Mouse (Mus musculus): ENCODE results near the gene Tmem156. TPM values are rescaled to one million over a fixed set of nuclear protein-coding genes. Genes with fewer than 3 reads are reported as not detected.

The Tmem156 gene
- total RNA-seq, 2 experiments from 2014 or later = 0.36 to 0.48 TPM

DNA sequence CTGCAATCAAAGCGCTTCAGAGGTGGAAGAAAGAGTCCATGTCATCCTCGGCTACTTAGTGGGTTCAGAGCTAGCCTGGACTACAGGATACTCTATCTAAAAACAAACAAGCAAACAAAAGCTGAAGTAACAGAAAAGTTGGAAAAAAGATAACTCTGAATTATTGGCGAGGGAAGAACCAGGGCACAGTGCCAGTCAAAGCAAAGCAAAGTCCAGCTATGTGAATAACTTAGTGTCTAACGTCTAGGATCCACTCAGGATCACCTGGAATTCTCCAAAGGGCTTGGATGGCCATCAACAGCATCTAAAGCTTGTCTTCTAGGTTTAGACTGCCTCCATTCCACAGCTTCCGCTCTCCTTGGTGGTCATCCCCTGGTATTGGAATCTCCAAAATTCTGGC lies 5.5 kb upstream of the Tmem156 start:
- DNase-seq (ENCODE audit: low spot score in 2 of 2) = no peak

GRCm38 (mm10) chr5:65096805-65097204 lies 4.9 kb upstream of the Tmem156 start:
- no peak for DNase-seq (ENCODE audit: low spot score in 2 of 2)

DNA sequence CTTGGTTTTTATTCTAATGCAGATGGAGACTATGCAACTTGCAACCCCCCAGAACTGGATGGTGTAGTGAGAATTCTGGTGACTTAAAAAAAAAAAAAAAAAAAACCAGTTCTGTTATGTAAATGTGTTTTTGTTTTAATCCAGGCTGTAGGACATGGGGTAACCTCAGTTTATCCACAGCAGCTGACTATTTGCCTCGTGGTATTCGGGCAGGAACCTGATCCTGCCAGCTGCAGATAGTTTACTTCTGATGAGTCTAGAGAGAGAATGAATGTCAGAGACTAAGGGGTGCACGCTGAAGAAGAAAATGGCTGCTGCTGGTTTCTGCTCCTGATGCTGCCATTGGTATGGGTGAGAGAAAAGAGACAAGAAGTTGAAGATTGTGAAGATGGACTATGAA lies 4.2 kb upstream of the Tmem156 start:
- DNase-seq (ENCODE audit: low spot score in 2 of 2) = no peak

GRCm38 (mm10) chr5:65094902-65095545 lies 3.1 kb upstream of the Tmem156 start:
- DNase-seq (ENCODE audit: low spot score in 2 of 2) = no peak

- no peak for DNase-seq (ENCODE audit: low spot score in 2 of 2)
Observed at GRCm38 (mm10) chr5:65093769-65094168, 1.8 kb upstream of the Tmem156 start.

GRCm38 (mm10) chr5:65091184-65091858 lies 611 bp downstream of the Tmem156 start:
- no peak for DNase-seq (ENCODE audit: low spot score in 2 of 2)

DNA sequence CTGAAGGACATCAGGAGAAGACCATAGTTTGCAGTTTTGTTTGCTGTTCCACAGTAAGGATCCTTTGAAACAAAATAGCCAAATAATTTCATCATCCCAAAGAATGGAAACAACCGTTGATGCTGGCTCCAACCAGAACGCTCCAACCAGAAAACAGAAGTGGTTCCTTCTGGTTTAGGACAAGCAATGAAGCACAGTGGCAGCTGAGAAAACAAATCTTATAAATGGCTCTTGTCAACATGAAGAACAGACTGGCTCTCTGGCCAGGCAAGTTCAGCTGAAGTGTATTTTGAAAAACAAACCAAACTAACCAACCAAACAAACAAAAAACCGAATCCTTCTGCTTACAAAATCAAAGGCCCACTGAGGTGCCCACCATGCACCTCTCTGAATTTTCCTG lies 2.2 kb downstream of the Tmem156 start:
- DNase-seq (ENCODE audit: low spot score in 2 of 2) = no peak

DNA sequence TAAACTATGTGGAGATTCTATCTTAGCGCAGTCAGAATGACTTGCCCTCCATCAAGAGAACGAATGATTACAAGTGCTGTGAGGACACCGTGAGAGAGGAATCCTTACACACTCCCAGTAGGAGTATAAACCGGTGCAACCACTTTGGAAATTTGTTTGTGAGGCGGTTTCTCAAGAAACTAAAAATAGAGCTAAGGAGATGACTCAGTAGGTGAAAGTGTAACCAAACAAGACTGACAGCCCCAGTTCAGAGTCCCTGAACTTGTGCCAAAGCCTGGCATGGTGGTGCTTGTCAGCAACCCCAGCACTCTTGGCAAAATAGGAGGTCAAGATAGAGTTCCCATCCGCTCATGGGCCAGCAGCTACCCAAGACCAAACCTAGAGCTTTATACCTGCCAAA lies 5.4 kb downstream of the Tmem156 start:
- DNase-seq (ENCODE audit: low spot score in 2 of 2) = no peak

GRCm38 (mm10) chr5:65081836-65082235 lies 10.1 kb downstream of the Tmem156 start:
- no peak for DNase-seq (ENCODE audit: low spot score in 2 of 2)

GRCm38 (mm10) chr5:65079881-65080280 lies 12.1 kb downstream of the Tmem156 start:
- DNase-seq (ENCODE audit: low spot score in 2 of 2) = peak; percentile 25 to 54

DNA sequence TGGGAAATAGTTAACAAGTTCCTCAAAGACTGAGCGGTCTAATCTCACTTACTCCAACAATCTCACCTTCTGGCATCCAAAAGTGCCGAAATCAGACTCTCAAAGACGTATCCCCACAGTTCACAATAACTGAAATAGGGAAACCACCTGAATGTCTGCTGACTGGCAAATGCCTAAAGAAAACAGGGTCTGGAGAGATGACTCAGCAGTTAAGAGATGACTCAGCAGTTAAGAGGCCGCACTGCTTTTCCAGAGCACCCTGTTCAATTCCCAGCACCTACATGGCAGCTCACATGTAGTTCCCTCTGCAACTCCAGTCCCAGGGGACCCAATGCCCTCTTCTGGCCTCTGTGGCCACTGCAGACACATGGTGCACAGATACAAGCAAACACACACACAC lies 13.9 kb downstream of the Tmem156 start:
- no peak for DNase-seq (ENCODE audit: low spot score in 2 of 2)

GRCm38 (mm10) chr5:65076748-65077147 lies 15.2 kb downstream of the Tmem156 start:
- no peak for DNase-seq (ENCODE audit: low spot score in 2 of 2)

DNA sequence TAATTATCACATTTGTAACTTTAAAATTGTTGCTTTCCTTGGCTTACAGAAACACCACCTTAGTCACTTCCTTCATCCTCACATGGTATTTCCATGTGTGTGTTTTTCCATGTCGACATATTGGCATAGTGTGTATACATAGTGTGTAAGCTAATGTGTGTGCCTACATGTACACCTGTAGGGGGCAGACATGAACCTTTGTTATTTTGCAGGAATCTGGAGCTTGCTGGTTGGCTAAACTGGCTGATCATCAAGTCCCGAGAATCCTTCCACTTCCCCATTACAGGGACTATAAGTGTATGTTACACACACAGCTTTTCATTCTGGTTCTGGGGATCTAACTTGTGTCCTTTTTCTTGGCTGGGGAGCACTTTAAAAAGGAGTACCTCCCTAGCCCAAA lies 15.8 kb downstream of the Tmem156 start:
- DNase-seq (ENCODE audit: low spot score in 2 of 2) = no peak

DNA sequence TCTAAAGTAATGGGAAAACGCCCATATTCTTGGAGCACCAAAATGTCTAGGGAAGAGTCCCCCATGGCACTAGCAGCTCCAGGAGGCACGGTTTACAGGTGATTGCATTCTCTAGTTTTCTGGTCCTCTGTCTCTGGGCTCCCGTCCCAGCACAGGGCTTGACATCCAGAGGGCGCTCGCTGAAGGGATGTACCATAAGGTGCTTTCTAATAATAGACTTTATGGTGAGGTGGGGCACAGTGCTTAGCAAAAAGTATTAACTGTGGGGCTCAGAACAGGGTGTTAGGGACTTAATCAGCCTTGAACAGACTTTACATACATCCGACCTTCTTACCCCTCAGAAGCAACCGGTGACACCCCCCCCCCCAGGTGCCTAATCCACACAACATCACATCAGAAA lies 17.2 kb downstream of the Tmem156 start:
- DNase-seq (ENCODE audit: low spot score in 2 of 2) = no peak

- DNase-seq (ENCODE audit: low spot score in 2 of 2) = no peak
Observed at GRCm38 (mm10) chr5:65073247-65073646, 18.7 kb downstream of the Tmem156 start.

- no peak for DNase-seq (ENCODE audit: low spot score in 2 of 2)
Observed at GRCm38 (mm10) chr5:65071689-65072118, 20.2 kb downstream of the Tmem156 start.

- DNase-seq (ENCODE audit: low spot score in 2 of 2) = no peak
Observed at GRCm38 (mm10) chr5:65069872-65070271, 22.1 kb downstream of the Tmem156 start.

DNA sequence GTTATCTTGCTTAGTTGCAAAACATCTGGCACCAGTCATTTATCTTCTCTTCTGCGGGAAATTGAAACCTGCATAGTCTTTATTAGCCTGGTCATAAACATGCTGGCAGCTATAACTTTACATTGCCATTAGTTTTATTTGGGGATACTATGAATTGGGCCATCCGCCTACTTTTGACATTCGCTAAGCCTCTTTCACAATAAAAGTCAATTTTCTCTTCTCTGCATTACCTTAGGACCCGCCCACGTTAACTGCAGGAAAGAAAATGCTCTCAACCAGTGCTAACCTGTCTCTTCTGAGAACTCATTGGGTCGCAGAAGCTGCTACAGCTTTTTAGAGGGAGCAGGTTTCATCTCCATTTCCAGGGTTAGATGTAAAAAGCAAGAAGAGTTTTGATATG lies 23.8 kb downstream of the Tmem156 start:
- no peak for DNase-seq (ENCODE audit: low spot score in 2 of 2)

DNA sequence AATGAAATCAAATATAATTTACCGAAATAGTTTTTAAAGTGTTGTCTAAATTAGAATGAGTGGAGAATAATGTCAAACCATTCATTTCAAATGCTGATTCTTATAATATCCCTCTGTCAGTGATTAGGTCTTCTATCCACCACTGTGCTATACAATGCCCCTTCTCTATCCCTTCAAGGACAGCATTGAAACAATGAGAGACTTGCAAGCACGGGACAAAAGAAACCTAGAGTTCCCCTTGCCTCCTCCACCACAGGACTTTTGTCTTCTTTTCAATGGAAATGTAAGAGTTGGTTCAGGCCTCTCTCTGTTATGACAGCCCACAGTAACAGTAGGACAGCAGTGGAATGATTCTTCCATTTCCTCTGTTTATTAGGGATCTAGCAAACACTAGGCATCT lies 28.7 kb downstream of the Tmem156 start:
- no peak for DNase-seq (ENCODE audit: low spot score in 2 of 2)

GRCm38 (mm10) chr5:65062236-65062635 lies 29.7 kb downstream of the Tmem156 start:
- DNase-seq (ENCODE audit: low spot score in 2 of 2) = no peak

DNA sequence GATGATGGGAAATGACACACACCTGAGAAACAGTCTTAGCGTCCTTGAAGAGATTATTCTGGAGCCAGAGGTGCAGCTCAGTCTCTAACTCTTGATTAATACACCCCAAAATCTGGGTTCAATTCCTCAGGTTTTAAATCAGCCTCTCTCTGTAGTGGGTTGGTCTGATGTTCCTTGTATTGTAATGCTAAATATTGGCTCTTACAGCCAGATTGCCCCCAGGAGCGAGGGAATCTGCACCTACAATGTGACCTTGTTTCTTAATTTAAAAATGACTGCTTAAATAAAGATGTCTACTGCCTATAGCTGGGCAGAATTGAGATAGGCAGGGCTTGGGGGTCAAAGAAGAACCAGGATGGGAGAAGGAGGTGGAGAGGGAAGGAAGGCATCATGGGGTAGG lies 32.1 kb downstream of the Tmem156 start:
- DNase-seq (ENCODE audit: low spot score in 2 of 2) = no peak

DNA sequence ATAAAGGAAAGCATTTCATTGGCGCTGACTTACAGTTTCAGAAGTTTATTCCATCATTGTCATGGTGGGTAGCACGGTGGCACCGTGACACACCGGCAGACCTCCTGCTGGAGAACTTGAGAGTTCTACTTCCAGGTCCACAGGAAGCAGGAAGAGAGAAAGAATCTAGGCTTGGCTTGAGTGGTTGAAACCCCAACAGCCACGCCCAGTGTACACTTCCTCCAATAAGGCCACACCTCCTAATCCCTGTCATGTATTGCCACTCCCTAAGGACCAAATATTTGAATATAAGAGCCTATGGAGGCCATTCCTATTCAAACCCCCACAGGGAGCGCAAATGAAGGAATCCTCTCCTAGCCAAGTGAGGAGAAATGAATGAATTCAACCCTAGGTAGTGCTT lies 34.3 kb downstream of the Tmem156 start:
- DNase-seq (ENCODE audit: low spot score in 2 of 2) = no peak

- no peak for DNase-seq (ENCODE audit: low spot score in 2 of 2)
Observed at GRCm38 (mm10) chr5:65051513-65051912, 40.4 kb downstream of the Tmem156 start.

Measured in layer of hippocampus, postnatal 14 days (tissue).